Mouse (Mus musculus) kidney, adult 11 months (tissue): ENCODE results near the gene Pbsn.
"Not testable (repeated sequence)": the region's sequence is repeated elsewhere in the genome, so short reads cannot be mapped to it uniquely, and the experiment has no call there.

Experiments used
- DNase-seq: peaks from one replicate; pipeline ENCODE4 v3.0.0; 2022

The Pbsn gene

GRCm38 (mm10) chrX:77853523-77853922, at the start of gene Pbsn:
Gene Pbsn (minus strand): TSS chrX:77853623.
- DNase-seq, result no peak

- not testable (repeated sequence) for DNase-seq
These were observed 26.6 kb upstream of the Pbsn start for GRCm38 (mm10) chrX:77880033-77880432.

GRCm38 (mm10) chrX:77864458-77864857, 11.0 kb upstream of the Pbsn start, which contains the start of gene Gm14744:
Gene Gm14744 (plus strand): TSS chrX:77864758.
- DNase-seq, result not testable (repeated sequence)

GRCm38 (mm10) chrX:77812031-77812430, 41.4 kb downstream of the Pbsn start:
- DNase-seq, result no peak

- DNase-seq, result peak; percentile 71
These were observed 42.7 kb downstream of the Pbsn start for GRCm38 (mm10) chrX:77810608-77811206.

GRCm38 (mm10) chrX:77808602-77809001, 44.8 kb downstream of the Pbsn start:
- DNase-seq, result peak; percentile 18

- no peak for DNase-seq
These were observed 51.1 kb downstream of the Pbsn start for GRCm38 (mm10) chrX:77802293-77802692.

GRCm38 (mm10) chrX:77801543-77801942, 51.9 kb downstream of the Pbsn start:
- DNase-seq, result no peak

- no peak for DNase-seq
These were observed 53.9 kb downstream of the Pbsn start for GRCm38 (mm10) chrX:77799554-77799953.

- no peak for DNase-seq
These were observed 55.6 kb downstream of the Pbsn start for GRCm38 (mm10) chrX:77797801-77798200.

- no peak for DNase-seq
These were observed 56.5 kb downstream of the Pbsn start for GRCm38 (mm10) chrX:77796916-77797315.

GRCm38 (mm10) chrX:77796238-77796835, 57.1 kb downstream of the Pbsn start, which contains the start of gene Prkx:
Gene Prkx (minus strand): TSS chrX:77796278.
- DNase-seq, result peak; percentile 78

- DNase-seq, result peak; percentile 89
These were observed 57.6 kb downstream of the Pbsn start for GRCm38 (mm10) chrX:77795858-77796174.

- DNase-seq, result peak; percentile 3
These were observed 58.2 kb downstream of the Pbsn start for GRCm38 (mm10) chrX:77794962-77795857.

- DNase-seq, result no peak
These were observed 64.7 kb downstream of the Pbsn start for GRCm38 (mm10) chrX:77788675-77789074.
